Mouse (Mus musculus) heart, postnatal 0 days (tissue): ENCODE measurements around the gene Nle1. TPM values are rescaled to one million over a fixed set of nuclear protein-coding genes. Genes with fewer than 3 reads are reported as not detected.
A peak's percentile ranks its signal among the peaks of the same experiment; 100 is the strongest.

Source experiments
- ATAC-seq: fragments of 200-750 bp; cut with Nextera tagmentation; 2 replicates; pipeline ENCODE4 v1.8.0; 2017; ENCODE audit warnings: low read depth, moderate number of reproducible peaks, moderate library complexity; ENCODE audit not compliant: insufficient read depth
- DNase-seq: peaks from one replicate; pipeline ENCODE4 v3.0.0-alpha.2; 2016; ENCODE audit warnings: low spot score
- H3K27ac ChIP-seq: fragments of 300-500 bp; sonication (generic); 2 replicates; pipeline ENCODE4 v1.5.1; 2014; ENCODE audit warnings: low read depth, mild to moderate bottlenecking
- H3K27me3 ChIP-seq: fragments of 300-500 bp; sonication (generic); 2 replicates; pipeline ENCODE4 v1.6.1; 2014; ENCODE audit warnings: low read length, mixed read lengths; ENCODE audit not compliant: control insufficient read depth, insufficient read depth
- H3K36me3 ChIP-seq: fragments of 300-500 bp; sonication (generic); replicated peaks from 2 replicates; pipeline ENCODE4 v1.6.1; 2014; ENCODE audit warnings: low read length, mixed read lengths; ENCODE audit not compliant: control insufficient read depth, insufficient read depth
- H3K4me1 ChIP-seq: fragments of 300-500 bp; sonication (generic); 2 replicates; pipeline ENCODE4 v1.6.1; 2014; ENCODE audit warnings: antibody characterized with exemption; ENCODE audit not compliant: control insufficient read depth, insufficient read depth
- H3K4me2 ChIP-seq: fragments of 300-500 bp; sonication (generic); 2 replicates; pipeline ENCODE4 v1.6.1; 2014; ENCODE audit warnings: low read depth, mild to moderate bottlenecking, low read length, moderate library complexity
- H3K4me3 ChIP-seq: fragments of 300-500 bp; sonication (generic); 2 replicates; pipeline ENCODE4 v1.5.1; 2014; ENCODE audit warnings: low read depth, low read length
- H3K9ac ChIP-seq: fragments of 300-500 bp; sonication (generic); replicated peaks from 2 replicates; pipeline ENCODE4 v1.6.1; 2014; ENCODE audit warnings: low read depth, low read length, mixed read lengths
- H3K9me3 ChIP-seq: fragments of 300-500 bp; sonication (generic); replicated peaks from 2 replicates; pipeline ENCODE4 v1.6.1; 2016; ENCODE audit warnings: low read length; ENCODE audit not compliant: control insufficient read depth
- CTCF ChIP-seq: IDR thresholded peaks from 2 replicates; pipeline ENCODE4 v1.5.1; 2016; ENCODE audit warnings: antibody characterized with exemption, control low read depth, low read depth
- EP300 ChIP-seq: IDR thresholded peaks from 2 replicates; pipeline ENCODE4 v1.6.1; 2016; ENCODE audit warnings: antibody characterized with exemption, low read depth
- WGBS: fragments of 180-500 bp; shearing (Covaris S2); extraction: QIAGEN DNeasy Blood & Tissue Kit; methylation state at CpG from one replicate; pipeline ENCODE4 v1.1.7; 2014; 5-methylcytosine and 5-hydroxymethylcytosine counted together
- polyA plus RNA-seq: library from polyadenylated mRNA; unstranded; fragments of >200 nt; fragmentation: Nextera tagmentation; extraction: Ambion mirVana; gene quantifications from 2 replicates; pipeline ENCODE4 v1.2.1, GENCODE M21; 2015
- total RNA-seq: library from RNA; depleted of rRNA; stranded (reverse); fragments of >200 nt; gene quantifications from 2 replicates; pipeline ENCODE4 v1.2.3, GENCODE M21; 2014; ENCODE audit warnings: low replicate concordance

The Nle1 gene
- total and polyA plus RNA-seq, 2 experiments from 2014 or later = 9.4 to 28.1 TPM

GRCm38 (mm10) chr11:82951865-82952611 is 43.8 kb upstream of the Nle1 start:
- H3K4me3 ChIP-seq = peak overlapping the region; percentile 52
- peak overlapping the region; percentile 76 for H3K4me2 ChIP-seq
- 6% methylated on average over 28 of the region's 28 CpGs for WGBS
- no peaks in the 10 kb centered on the region for H3K36me3 ChIP-seq
- H3K9me3 ChIP-seq = no peaks in the 10 kb centered on the region
- TF ChIP-seq EP300 (no peak), CTCF (no peak)
- ATAC-seq (peak; percentile 79), DNase-seq (peak; percentile 85)
- peak overlapping the region; percentile 91 for H3K27ac ChIP-seq
- peak overlapping the region; percentile 55 for H3K9ac ChIP-seq
- H3K27me3 ChIP-seq = peaks cover 13% of the 10 kb centered on the region; the same call in 1 of the 2 replicates
- H3K4me1 ChIP-seq = peaks cover 15% of the 10 kb centered on the region

DNA sequence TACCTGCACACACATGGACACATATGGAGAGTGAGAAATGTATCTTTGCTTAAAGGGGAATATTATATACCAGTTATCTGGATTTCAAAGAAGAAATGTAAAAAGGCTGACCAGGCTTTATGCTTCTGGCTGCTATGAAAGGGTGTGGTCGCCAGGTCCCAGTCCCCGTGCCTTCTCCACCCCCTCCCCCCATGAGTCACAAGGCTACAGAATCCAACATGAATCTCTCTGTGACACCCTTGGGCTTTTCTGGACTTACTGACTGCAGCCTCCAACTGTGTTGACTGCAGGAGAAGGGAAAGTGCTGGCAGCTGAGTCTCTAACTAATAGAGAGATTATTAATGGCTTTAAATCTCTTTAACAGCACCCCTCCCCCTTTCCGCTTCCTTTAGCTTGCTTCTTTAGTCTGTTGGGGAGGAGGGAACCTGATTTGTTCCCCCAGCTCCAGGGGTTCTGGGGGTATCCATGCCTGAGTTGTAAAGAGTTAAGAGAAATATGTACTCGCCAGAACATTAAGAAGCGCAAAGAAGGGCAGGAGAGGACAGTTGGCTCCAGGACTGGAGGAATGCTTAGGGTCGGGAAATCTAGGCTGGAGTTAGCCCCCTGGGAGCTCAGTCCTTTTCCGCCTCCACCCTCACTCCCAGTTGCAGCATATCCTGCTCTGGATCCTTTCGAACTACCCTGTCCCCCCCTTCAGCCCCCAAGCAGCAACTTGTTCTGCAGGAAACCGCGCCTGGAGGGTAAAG is 42.7 kb upstream of the Nle1 start, which contains the start of gene Slfn5:
Gene Slfn5, plus strand, starts transcription at position 614 of the 746 bp plus-strand sequence.
- Histone ChIP-seq H3K27ac (peak within 1 kb of the TSS; percentile 91), H3K36me3 (no peaks in the 10 kb centered on the region), H3K4me3 (peak within 1 kb of the TSS; percentile 52), H3K4me2 (peak within 1 kb of the TSS; percentile 76), H3K9me3 (no peaks in the 10 kb centered on the region), H3K9ac (peak within 1 kb of the TSS; percentile 55), H3K27me3 (peaks cover 13% of the 10 kb centered on the region; the same call in 1 of the 2 replicates), H3K4me1 (peaks cover 15% of the 10 kb centered on the region)
- peak; percentile 73 for DNase-seq
- TF ChIP-seq EP300 = 0 out of 2 replicates have a peak, but pooled peaks have one; percentile 32
- no peak for TF ChIP-seq CTCF
- peak; percentile 76 for ATAC-seq
- WGBS = 10% methylated on average over 10 of the region's 10 CpGs

- TF ChIP-seq EP300 (peak; percentile 65; the same call in 1 of the 2 replicates), CTCF (no peak)
- DNase-seq (no peak), ATAC-seq (no peak)
- Histone ChIP-seq H3K4me1 (peaks cover 24% of the 10 kb centered on the region), H3K4me3 (no peak overlapping the region), H3K27ac (peak overlapping the region; percentile 91), H3K27me3 (peaks cover 13% of the 10 kb centered on the region; the same call in 1 of the 2 replicates), H3K4me2 (0 out of 2 replicates have a peak overlapping the region, but pooled peaks have one; percentile 25), H3K9me3 (no peaks in the 10 kb centered on the region), H3K36me3 (no peaks in the 10 kb centered on the region), H3K9ac (no peak overlapping the region)
- WGBS = 63% methylated on average over 9 of the region's 9 CpGs
These were observed 40.8 kb upstream of the Nle1 start for GRCm38 (mm10) chr11:82949036-82949435.

- no peak for TF ChIP-seq CTCF
- no peak for TF ChIP-seq EP300
- WGBS = 57% methylated on average over 4 of the region's 4 CpGs
- Histone ChIP-seq H3K9ac (no peak overlapping the region), H3K4me3 (no peak overlapping the region), H3K9me3 (no peaks in the 10 kb centered on the region), H3K36me3 (peaks cover 15% of the 10 kb centered on the region), H3K27ac (peak overlapping the region; percentile 30), H3K4me1 (peaks cover 24% of the 10 kb centered on the region), H3K27me3 (peaks cover 13% of the 10 kb centered on the region; the same call in 1 of the 2 replicates), H3K4me2 (no peak overlapping the region)
- DNase-seq (no peak), ATAC-seq (no peak)
These were observed 39.2 kb upstream of the Nle1 start for GRCm38 (mm10) chr11:82947457-82947856.

- WGBS = 16% methylated on average over 2 of the region's 2 CpGs
- H3K9me3 ChIP-seq = no peaks in the 10 kb centered on the region
These were observed 37.4 kb upstream of the Nle1 start for GRCm38 (mm10) chr11:82945636-82946035.

More at GRCm38 (mm10) chr11:82945636-82946035, 37.4 kb upstream of the Nle1 start:
- no peak overlapping the region for H3K4me2 ChIP-seq
- DNase-seq (no peak), ATAC-seq (0 out of 2 replicates have a peak, but pooled peaks have one; percentile 30)
- H3K4me1 ChIP-seq = peaks cover 13% of the 10 kb centered on the region
- H3K4me3 ChIP-seq = no peak overlapping the region
- peaks cover 33% of the 10 kb centered on the region for H3K36me3 ChIP-seq
- H3K9ac ChIP-seq = no peak overlapping the region
- no peak for TF ChIP-seq CTCF
- TF ChIP-seq EP300 = no peak
- peaks cover 4% of the 10 kb centered on the region; the same call in 1 of the 2 replicates for H3K27me3 ChIP-seq
- no peak overlapping the region for H3K27ac ChIP-seq
